Mouse (Mus musculus) embryonic facial prominence, embryonic 10.5 days (tissue): ENCODE measurements around the gene Pde11a. TPM values are rescaled to one million over a fixed set of nuclear protein-coding genes. Genes with fewer than 3 reads are reported as not detected.

Experiments
- DNase-seq: peaks from one replicate; pipeline ENCODE4 v3.0.0-alpha.2; 2017; ENCODE audit warnings: low spot score
- H3K27ac ChIP-seq: fragments of 300-500 bp; sonication (generic); replicated peaks from 2 replicates; pipeline ENCODE4 v1.5.1; 2016; ENCODE audit warnings: mild to moderate bottlenecking
- H3K27me3 ChIP-seq: fragments of 300-500 bp; sonication (generic); replicated peaks from 2 replicates; pipeline ENCODE4 v1.6.1; 2016; ENCODE audit warnings: low read depth, mild to moderate bottlenecking; ENCODE audit not compliant: poor library complexity, severe bottlenecking
- H3K36me3 ChIP-seq: fragments of 300-500 bp; sonication (generic); replicated peaks from 2 replicates; pipeline ENCODE4 v1.6.1; 2016; ENCODE audit warnings: mild to moderate bottlenecking, moderate library complexity
- H3K4me1 ChIP-seq: fragments of 300-500 bp; sonication (generic); 2 replicates; pipeline ENCODE4 v1.6.1; 2016
- H3K4me3 ChIP-seq: fragments of 300-500 bp; sonication (generic); 2 replicates; pipeline ENCODE4 v1.5.1; 2016; ENCODE audit warnings: mild to moderate bottlenecking, moderate library complexity
- H3K9me3 ChIP-seq: fragments of 300-500 bp; sonication (generic); 2 replicates; pipeline ENCODE4 v1.6.1; 2016; ENCODE audit warnings: mild to moderate bottlenecking
- WGBS: fragments of 180-500 bp; shearing (Covaris S2); methylation state at CpG from one replicate; pipeline ENCODE4 v1.1.7; 2016; 5-methylcytosine and 5-hydroxymethylcytosine counted together
- polyA plus RNA-seq: library from polyadenylated mRNA; unstranded; fragments of >200 nt; fragmentation: Nextera tagmentation; extraction: Ambion mirVana; gene quantifications from 2 replicates; pipeline ENCODE4 v1.2.1, GENCODE M21; 2016

The Pde11a gene
- polyA plus RNA-seq, 1 experiment from 2014 or later: 0.50 TPM

- H3K4me3 ChIP-seq: no peak overlapping the region
- peaks cover 23% of the 10 kb centered on the region for H3K4me1 ChIP-seq
- no peaks in the 10 kb centered on the region for H3K27me3 ChIP-seq
- WGBS: 78% methylated on average over 7 of the region's 7 CpGs
- H3K36me3 ChIP-seq: no peaks in the 10 kb centered on the region
- H3K27ac ChIP-seq: no peak overlapping the region
- no peaks in the 10 kb centered on the region for H3K9me3 ChIP-seq
- DNase-seq: no peak
Measured at GRCm38 (mm10) chr2:76097847-76098246, 240.7 kb downstream of the Pde11a start.

- Histone ChIP-seq H3K9me3 (no peaks in the 10 kb centered on the region), H3K4me1 (peaks cover 23% of the 10 kb centered on the region), H3K27ac (no peak overlapping the region), H3K36me3 (no peaks in the 10 kb centered on the region), H3K4me3 (no peak overlapping the region), H3K27me3 (no peaks in the 10 kb centered on the region)
- no peak for DNase-seq
- WGBS: 86% methylated on average over 8 of the region's 8 CpGs
Measured at GRCm38 (mm10) chr2:76097284-76097683, 241.3 kb downstream of the Pde11a start.

GRCm38 (mm10) chr2:76095861-76096260 lies 242.7 kb downstream of the Pde11a start:
- Histone ChIP-seq H3K4me3 (no peak overlapping the region), H3K36me3 (no peaks in the 10 kb centered on the region), H3K27me3 (no peaks in the 10 kb centered on the region), H3K9me3 (no peaks in the 10 kb centered on the region), H3K4me1 (peaks cover 21% of the 10 kb centered on the region), H3K27ac (no peak overlapping the region)
- 93% methylated on average over 5 of the region's 5 CpGs for WGBS
- no peak for DNase-seq

GRCm38 (mm10) chr2:76090506-76090905 lies 248.1 kb downstream of the Pde11a start:
- no peaks in the 10 kb centered on the region for H3K36me3 ChIP-seq
- no peak for DNase-seq
- no peak overlapping the region for H3K27ac ChIP-seq
- H3K27me3 ChIP-seq: no peaks in the 10 kb centered on the region
- H3K9me3 ChIP-seq: no peaks in the 10 kb centered on the region
- peaks cover 25% of the 10 kb centered on the region for H3K4me1 ChIP-seq
- H3K4me3 ChIP-seq: no peak overlapping the region

GRCm38 (mm10) chr2:76088844-76089243 lies 249.7 kb downstream of the Pde11a start:
- 75% methylated on average over 4 of the region's 4 CpGs for WGBS
- DNase-seq: no peak
- Histone ChIP-seq H3K27me3 (no peaks in the 10 kb centered on the region), H3K36me3 (no peaks in the 10 kb centered on the region), H3K27ac (no peak overlapping the region), H3K4me1 (peaks cover 25% of the 10 kb centered on the region), H3K4me3 (no peak overlapping the region), H3K9me3 (no peaks in the 10 kb centered on the region)

GRCm38 (mm10) chr2:76088413-76088812 lies 250.2 kb downstream of the Pde11a start:
- H3K27ac ChIP-seq: no peak overlapping the region
- no peaks in the 10 kb centered on the region for H3K9me3 ChIP-seq
- H3K36me3 ChIP-seq: no peaks in the 10 kb centered on the region
- WGBS: 86% methylated on average over 5 of the region's 5 CpGs
- H3K27me3 ChIP-seq: no peaks in the 10 kb centered on the region
- DNase-seq: no peak
- H3K4me3 ChIP-seq: no peak overlapping the region
- peaks cover 25% of the 10 kb centered on the region for H3K4me1 ChIP-seq

GRCm38 (mm10) chr2:76087170-76087569 lies 251.4 kb downstream of the Pde11a start:
- Histone ChIP-seq H3K4me1 (peaks cover 25% of the 10 kb centered on the region), H3K27me3 (no peaks in the 10 kb centered on the region), H3K4me3 (no peak overlapping the region), H3K9me3 (no peaks in the 10 kb centered on the region), H3K36me3 (no peaks in the 10 kb centered on the region), H3K27ac (no peak overlapping the region)
- no peak for DNase-seq
- 55% methylated on average over 3 of the region's 3 CpGs for WGBS

GRCm38 (mm10) chr2:76084982-76085381 lies 253.6 kb downstream of the Pde11a start:
- no peak overlapping the region for H3K27ac ChIP-seq
- no peaks in the 10 kb centered on the region for H3K9me3 ChIP-seq
- no peaks in the 10 kb centered on the region for H3K27me3 ChIP-seq
- H3K36me3 ChIP-seq: no peaks in the 10 kb centered on the region
- no peak for DNase-seq
- 94% methylated on average over 4 of the region's 4 CpGs for WGBS
- H3K4me1 ChIP-seq: peaks cover 17% of the 10 kb centered on the region
- no peak overlapping the region for H3K4me3 ChIP-seq

- 80% methylated on average over 3 of the region's 3 CpGs for WGBS
- no peaks in the 10 kb centered on the region for H3K27me3 ChIP-seq
- H3K4me1 ChIP-seq: peaks cover 14% of the 10 kb centered on the region
- no peaks in the 10 kb centered on the region for H3K9me3 ChIP-seq
- H3K27ac ChIP-seq: no peak overlapping the region
- no peak overlapping the region for H3K4me3 ChIP-seq
- DNase-seq: no peak
- no peaks in the 10 kb centered on the region for H3K36me3 ChIP-seq
Measured at GRCm38 (mm10) chr2:76083901-76084300, 254.7 kb downstream of the Pde11a start.

GRCm38 (mm10) chr2:76083396-76083795 lies 255.2 kb downstream of the Pde11a start:
- DNase-seq: no peak
- WGBS: 80% methylated on average over 2 of the region's 2 CpGs

GRCm38 (mm10) chr2:76081991-76082390 lies 256.6 kb downstream of the Pde11a start:
- no peak overlapping the region for H3K27ac ChIP-seq
- WGBS: 77% methylated on average over 5 of the region's 5 CpGs
- H3K36me3 ChIP-seq: no peaks in the 10 kb centered on the region
- peaks cover 1% of the 10 kb centered on the region for H3K4me1 ChIP-seq
- no peaks in the 10 kb centered on the region for H3K9me3 ChIP-seq
- no peak for DNase-seq
- no peak overlapping the region for H3K4me3 ChIP-seq
- H3K27me3 ChIP-seq: no peaks in the 10 kb centered on the region

More at GRCm38 (mm10) chr2:76083396-76083795, 255.2 kb downstream of the Pde11a start:
- no peaks in the 10 kb centered on the region for H3K27me3 ChIP-seq
- no peak overlapping the region for H3K27ac ChIP-seq
- H3K4me1 ChIP-seq: peaks cover 9% of the 10 kb centered on the region
- H3K9me3 ChIP-seq: no peaks in the 10 kb centered on the region
- H3K36me3 ChIP-seq: no peaks in the 10 kb centered on the region
- H3K4me3 ChIP-seq: no peak overlapping the region

GRCm38 (mm10) chr2:76080549-76080948 lies 258.0 kb downstream of the Pde11a start:
- H3K27me3 ChIP-seq: no peaks in the 10 kb centered on the region
- H3K9me3 ChIP-seq: no peaks in the 10 kb centered on the region
- no peak for DNase-seq
- H3K4me3 ChIP-seq: no peak overlapping the region
- no peaks in the 10 kb centered on the region for H3K4me1 ChIP-seq
- 87% methylated on average over 3 of the region's 3 CpGs for WGBS
- no peak overlapping the region for H3K27ac ChIP-seq
- H3K36me3 ChIP-seq: no peaks in the 10 kb centered on the region

- Histone ChIP-seq H3K36me3 (no peaks in the 10 kb centered on the region), H3K4me1 (0 out of 2 replicates have a peak, but pooled peaks cover 4% of the 10 kb centered on the region), H3K27ac (no peak overlapping the region), H3K9me3 (no peaks in the 10 kb centered on the region), H3K27me3 (no peaks in the 10 kb centered on the region), H3K4me3 (no peak overlapping the region)
- no peak for DNase-seq
- 76% methylated on average over 2 of the region's 2 CpGs for WGBS
Measured at GRCm38 (mm10) chr2:76076838-76077237, 261.7 kb downstream of the Pde11a start.

GRCm38 (mm10) chr2:76076047-76076446 lies 262.5 kb downstream of the Pde11a start:
- H3K4me3 ChIP-seq: no peak overlapping the region
- no peak overlapping the region for H3K27ac ChIP-seq
- H3K4me1 ChIP-seq: 0 out of 2 replicates have a peak, but pooled peaks cover 5% of the 10 kb centered on the region
- no peak for DNase-seq
- H3K27me3 ChIP-seq: no peaks in the 10 kb centered on the region
- H3K9me3 ChIP-seq: no peaks in the 10 kb centered on the region
- no peaks in the 10 kb centered on the region for H3K36me3 ChIP-seq
- WGBS: 95% methylated on average over 4 of the region's 4 CpGs
